Mouse (Mus musculus) layer of hippocampus, adult 18-20 months (tissue): Measurements from ENCODE around the gene Nkain4. TPM values are rescaled to one million over a fixed set of nuclear protein-coding genes. Genes with fewer than 3 reads are reported as not detected.

Experiments
- DNase-seq, 2 experiments: peaks; one replicate each; pipeline ENCODE4 v3.0.0; 2022; ENCODE audit warnings: low spot score in 2 of 2
- long read RNA-seq: library from polyadenylated mRNA; stranded (forward); transcript quantifications from one replicate; pipeline ENCODE4 v2.0.0, GENCODE M21; 2021
- total RNA-seq, 2 experiments: library from RNA; stranded (reverse); gene quantifications; 2 replicates each; pipeline ENCODE4 v1.2.3; 2021

Gene Nkain4
- total RNA-seq: 10 to 100 TPM; 52.7 to 54.2 TPM
- long read RNA-seq, transcript Nkain4-201 (7 exons, 950 nt): major isoform, 15 of 29 reads
- long read RNA-seq, transcript Nkain4-202 (6 exons, 865 nt): minor isoform, 9 of 29 reads
- long read RNA-seq, partial matches to known transcripts: 3 of 29 reads
- long read RNA-seq, other reads (novel, unspliced or antisense): 2 of 29 reads

DNA sequence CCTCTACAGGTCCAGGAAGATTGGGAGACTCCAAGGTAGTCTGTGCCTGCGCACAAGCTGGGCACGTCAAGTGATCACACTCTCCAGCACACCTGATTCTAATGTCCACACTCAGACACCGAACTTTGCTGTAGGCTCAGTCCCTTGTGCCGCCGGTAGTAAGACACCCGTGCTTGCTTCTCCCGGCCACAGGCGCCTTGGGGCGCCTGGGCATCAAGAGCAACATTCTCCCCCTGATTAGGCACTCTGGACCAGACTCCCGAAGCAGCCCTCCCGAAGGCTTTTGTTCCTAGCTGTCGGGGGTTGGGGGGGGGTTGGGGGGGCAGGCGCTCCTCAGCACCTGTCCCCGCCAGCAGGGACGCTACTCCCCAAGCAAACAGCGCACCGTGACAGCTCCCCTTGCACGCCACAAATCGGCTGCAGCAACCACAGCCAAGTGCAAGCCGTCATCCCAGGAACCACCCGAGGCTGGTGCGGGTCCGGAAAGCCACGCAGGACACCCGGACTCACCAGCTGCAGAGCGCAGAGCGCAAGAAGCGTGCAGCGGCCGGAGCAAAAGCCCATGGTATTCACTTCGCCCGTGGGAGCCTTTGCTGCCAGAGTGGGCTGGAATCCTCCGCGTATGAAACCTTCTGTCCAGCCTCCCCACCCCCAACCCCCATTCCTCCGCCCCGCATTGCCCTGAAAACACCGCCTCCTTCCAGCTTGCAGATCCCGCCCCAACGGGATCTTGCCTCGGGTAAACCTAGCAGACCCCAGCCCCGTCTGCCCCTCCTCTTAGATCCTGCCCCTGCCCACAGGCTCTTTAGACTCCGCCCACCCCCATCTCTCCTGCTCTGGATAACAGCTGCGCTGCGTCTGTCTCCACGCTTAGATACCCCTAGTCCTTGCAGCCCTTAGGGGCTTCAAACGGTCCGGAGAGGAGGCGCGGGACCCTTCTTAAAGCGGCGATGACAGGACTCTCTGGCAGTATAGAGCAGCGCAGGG, at the start of gene Nkain4:
TSS of gene Nkain4 (minus strand) at position 639 of the 987 bp plus-strand sequence.
- DNase-seq: peak; percentile 30 to 55

GRCm38 (mm10) chr2:180996905-180997304, 42.4 kb upstream of the Nkain4 start:
- peak in 1 of 2 experiments; percentile 59 for DNase-seq

DNA sequence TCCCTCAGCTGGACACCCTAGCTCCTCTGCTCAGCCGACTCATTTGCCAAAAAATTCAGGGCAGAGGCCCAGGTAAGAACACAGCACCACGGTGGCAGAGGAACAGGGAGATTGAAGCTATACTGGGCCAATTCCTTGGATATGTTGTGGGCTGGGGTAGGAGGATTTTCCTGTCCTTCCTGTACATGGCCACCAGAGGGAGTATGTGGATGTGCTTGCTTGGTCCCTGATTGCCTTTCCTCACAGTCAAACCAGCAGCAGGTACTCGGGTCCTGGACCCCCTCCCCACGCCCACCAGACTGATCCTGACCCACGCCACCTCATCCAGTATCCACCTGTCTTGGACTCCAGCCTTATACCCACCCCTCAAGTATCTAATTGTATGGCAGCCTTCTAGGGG, 41.9 kb upstream of the Nkain4 start:
- peak; percentile 39 to 77 for DNase-seq

DNA sequence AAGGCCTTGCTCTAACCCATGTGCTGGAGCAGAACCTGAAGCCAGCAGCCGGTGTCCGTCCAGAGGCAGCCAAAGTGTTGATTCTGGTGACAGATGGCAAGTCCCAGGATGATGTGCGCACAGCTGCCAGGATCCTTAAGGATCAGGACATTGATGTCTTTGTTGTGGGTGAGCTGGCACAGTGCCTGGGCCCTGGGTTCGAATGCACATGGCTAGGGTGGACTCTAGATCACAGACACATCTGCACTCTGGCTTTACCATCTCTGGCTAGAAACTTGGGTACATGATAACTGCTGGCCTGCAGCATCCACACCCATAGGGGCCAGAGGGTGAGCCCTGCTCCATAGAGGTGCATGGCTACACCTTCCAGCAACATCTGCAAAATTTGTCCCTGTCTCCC, 41.0 kb upstream of the Nkain4 start:
- no peak for DNase-seq

DNA sequence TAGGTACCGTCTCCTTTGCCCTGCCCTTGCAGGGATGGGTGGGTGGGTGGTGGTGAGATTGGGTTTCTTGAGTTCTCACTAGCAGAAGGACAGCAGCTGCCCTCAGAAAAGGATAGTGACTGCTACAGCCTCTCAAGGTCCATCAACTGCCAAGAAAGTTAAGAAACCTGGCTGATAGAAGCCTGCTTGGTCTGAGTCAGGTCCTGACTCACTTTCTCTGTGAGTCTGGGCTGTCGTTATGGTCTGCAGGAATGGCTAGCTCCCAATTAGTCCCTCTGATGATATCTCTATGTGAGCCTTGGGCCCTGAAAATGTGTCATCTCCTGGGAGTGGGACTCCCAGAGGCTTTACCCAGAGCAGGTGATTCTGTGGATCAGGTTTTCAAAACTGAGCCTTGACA, 39.9 kb upstream of the Nkain4 start:
- no peak for DNase-seq

GRCm38 (mm10) chr2:180990347-180990746, 35.8 kb upstream of the Nkain4 start:
- no peak for DNase-seq

DNA sequence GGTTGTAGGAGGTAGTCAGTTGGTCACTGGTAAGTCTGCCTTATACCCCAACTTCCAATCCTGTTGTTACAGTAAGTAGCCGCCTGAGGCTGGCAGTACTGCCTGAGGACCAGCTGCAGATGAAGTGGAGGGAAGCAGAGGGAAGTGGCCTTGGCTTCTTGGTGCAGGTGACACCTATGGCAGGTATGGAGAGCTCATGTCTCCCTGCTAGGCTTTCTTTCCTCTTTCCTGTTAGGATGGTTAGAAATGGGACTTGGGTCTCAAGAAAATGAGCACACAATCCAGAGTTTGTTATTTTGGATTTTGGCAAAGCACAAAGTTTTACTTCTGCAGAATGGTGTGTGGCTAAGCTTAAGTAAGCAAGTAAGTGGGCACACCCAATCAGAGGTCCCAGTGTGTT, 34.4 kb upstream of the Nkain4 start:
- DNase-seq: no peak

GRCm38 (mm10) chr2:180988347-180988913, 33.9 kb upstream of the Nkain4 start:
- no peak for DNase-seq

DNA sequence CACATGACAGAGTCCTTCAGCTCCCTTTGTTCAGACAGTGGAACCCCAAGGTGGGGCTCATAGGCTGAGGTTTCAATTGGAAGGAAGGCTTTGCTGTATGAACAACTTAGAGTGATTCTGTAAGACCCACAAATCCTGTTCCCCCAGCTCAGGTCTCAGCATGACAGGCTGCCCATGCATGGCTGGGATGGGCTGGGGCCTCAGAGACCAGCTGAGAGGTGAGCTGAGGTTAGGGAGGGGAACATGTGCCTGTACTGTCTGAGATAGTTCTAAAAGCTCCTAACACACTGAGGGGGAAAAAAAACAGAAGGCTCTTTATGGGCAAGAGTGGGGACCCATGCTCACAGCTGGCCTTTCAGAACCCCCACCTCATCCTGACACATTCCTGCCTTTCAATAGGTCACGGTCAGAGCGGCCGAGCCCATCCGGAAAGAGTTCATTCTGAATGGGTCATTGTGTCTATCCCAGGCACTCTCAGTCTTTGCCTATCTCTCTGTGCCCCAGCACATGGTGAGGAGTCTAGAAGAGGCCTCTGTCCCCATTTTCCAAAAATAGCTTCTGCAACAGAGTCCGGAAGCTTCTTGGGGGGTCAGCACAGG, 33.0 kb upstream of the Nkain4 start:
- no peak for DNase-seq

- no peak for DNase-seq
Observed at GRCm38 (mm10) chr2:180987001-180987400, 32.5 kb upstream of the Nkain4 start.

DNA sequence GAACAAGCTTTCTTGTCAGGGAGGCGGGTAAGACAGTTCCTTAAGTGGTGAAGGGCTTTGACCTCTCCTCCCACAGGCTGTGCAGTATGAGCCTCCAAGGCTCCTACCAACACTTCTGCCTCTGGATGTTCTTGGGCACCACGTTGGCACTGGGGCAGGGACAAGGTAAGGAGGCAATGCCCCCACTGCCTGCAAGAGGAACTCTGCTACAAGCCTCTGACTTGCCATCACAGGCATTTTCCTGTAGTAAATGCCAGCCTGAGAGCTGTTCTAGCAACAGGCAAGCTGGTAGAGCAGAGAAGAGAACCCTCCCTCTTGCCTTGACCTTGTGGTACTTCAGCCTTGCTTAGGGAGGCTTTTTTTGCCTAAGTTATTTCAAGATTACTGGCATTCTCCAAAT, 31.9 kb upstream of the Nkain4 start, which contains the start of gene Col20a1:
TSS of gene Col20a1 (plus strand) at position 87 of the 400 bp plus-strand sequence.
- no peak for DNase-seq

GRCm38 (mm10) chr2:180985635-180986034, 31.1 kb upstream of the Nkain4 start:
- no peak for DNase-seq

GRCm38 (mm10) chr2:180981133-180981532, 26.6 kb upstream of the Nkain4 start:
- DNase-seq: no peak

GRCm38 (mm10) chr2:180967010-180967763, 12.7 kb upstream of the Nkain4 start, which contains the start of gene Arfgap1:
TSS of gene Arfgap1 (plus strand) at chr2:180967225.
- peak; percentile 90 to 95 for DNase-seq

GRCm38 (mm10) chr2:180966092-180966882, 11.8 kb upstream of the Nkain4 start:
- DNase-seq: peak in 1 of 2 experiments; percentile 34

DNA sequence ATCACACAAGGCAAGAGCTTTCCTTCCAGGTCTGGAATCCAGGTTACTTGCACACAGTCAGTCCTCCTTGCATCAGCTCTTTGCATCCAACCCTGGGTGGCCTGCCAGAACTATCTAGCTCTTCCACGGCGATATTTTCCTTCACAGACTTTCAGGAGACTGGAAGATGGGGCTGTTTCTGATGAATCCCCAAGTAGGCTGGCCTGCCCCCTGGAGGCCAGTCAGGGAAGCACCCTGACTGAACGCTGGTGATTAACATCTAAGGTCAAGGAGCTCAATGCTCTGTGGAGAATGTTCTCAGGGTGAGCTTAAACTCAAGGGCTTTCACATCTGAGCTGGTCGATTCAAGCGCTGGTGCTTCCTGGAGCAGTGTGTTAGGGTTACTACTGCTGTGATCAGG, 9.5 kb upstream of the Nkain4 start:
- DNase-seq: peak; percentile 62 to 84

DNA sequence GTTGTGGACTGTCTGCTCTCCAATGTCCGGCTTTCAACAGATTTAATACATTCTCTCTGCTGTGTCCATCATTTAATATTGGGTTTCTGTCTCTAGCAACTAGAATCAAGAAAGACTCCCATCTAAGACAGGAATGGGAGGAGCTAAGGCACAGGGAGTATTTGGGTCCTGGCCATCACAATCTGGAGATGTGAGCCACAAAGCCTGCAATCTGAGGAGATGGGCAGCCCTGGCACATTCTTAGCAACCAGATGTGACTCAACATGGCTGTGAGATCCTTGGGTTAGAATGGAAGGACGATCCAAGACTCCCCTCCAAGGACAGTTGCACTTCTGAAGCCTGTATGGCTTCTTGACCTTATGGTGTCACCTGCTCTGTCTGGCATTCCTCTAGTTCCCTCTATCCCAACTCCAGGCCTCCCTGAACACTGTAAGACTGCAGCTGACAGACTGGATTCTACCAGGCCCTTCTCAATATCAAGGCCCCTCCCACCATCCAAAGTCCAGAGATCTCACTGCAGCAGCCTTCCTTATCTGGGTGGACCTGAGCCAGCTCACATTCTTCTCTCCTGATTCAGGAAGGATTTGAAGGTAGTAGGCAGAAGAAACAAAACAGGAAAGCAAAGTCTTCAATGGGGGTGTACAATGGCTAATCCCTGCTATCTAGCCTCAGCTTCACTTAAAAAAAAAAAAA, 8.3 kb upstream of the Nkain4 start:
- no peak for DNase-seq

DNA sequence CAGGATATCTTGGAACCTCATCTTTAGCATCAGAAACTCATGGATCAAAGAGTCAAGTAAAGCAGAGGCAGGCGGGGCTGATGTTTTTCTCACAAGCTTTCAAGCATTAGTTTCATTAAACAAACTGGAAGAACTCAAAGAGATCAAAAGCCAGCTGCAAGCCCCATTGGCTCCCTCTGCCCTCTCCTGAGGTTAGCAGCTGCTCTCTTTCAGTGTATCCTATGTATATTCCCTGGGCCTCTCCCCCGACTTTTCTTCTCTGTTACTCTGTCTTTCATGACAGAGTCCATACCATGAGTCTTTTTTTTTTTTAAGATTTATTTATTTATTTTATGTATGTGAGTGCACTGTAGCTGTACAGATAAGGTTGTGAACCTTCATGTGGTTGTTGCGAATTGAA, 5.7 kb upstream of the Nkain4 start:
- no peak for DNase-seq

GRCm38 (mm10) chr2:180959605-180960004, 5.1 kb upstream of the Nkain4 start:
- no peak for DNase-seq
